Mouse (Mus musculus) lung, embryonic 16.5 days (tissue): ENCODE results near the gene Hspg2. TPM values are rescaled to one million over a fixed set of nuclear protein-coding genes. Genes with fewer than 3 reads are reported as not detected.

Experiments
- ATAC-seq: fragments of 200-750 bp; cut with Nextera tagmentation; 2 replicates; pipeline ENCODE4 v1.8.0; 2017; ENCODE audit warnings: low read depth, mild to moderate bottlenecking, moderate library complexity
- H3K27ac ChIP-seq: fragments of 300-500 bp; sonication (generic); 2 replicates; pipeline ENCODE4 v1.5.1; 2014; ENCODE audit warnings: mild to moderate bottlenecking, control low read depth, low read length
- H3K27me3 ChIP-seq: fragments of 300-500 bp; sonication (generic); 2 replicates; pipeline ENCODE4 v1.6.1; 2014; ENCODE audit warnings: low read depth, low read length, mixed read lengths; ENCODE audit not compliant: control insufficient read depth, insufficient read depth
- H3K36me3 ChIP-seq: fragments of 300-500 bp; sonication (generic); 2 replicates; pipeline ENCODE4 v1.6.1; 2014; ENCODE audit warnings: low read length; ENCODE audit not compliant: control insufficient read depth, insufficient read depth
- H3K4me1 ChIP-seq: fragments of 300-500 bp; sonication (generic); replicated peaks from 2 replicates; pipeline ENCODE4 v1.6.1; 2014; ENCODE audit warnings: low read length, mixed read lengths; ENCODE audit not compliant: control insufficient read depth, insufficient read depth
- H3K4me2 ChIP-seq: fragments of 300-500 bp; sonication (generic); 2 replicates; pipeline ENCODE4 v1.6.1; 2014; ENCODE audit warnings: low read depth, low read length, control low read depth
- H3K4me3 ChIP-seq: fragments of 300-500 bp; sonication (generic); 2 replicates; pipeline ENCODE4 v1.5.1; 2014; ENCODE audit warnings: mild to moderate bottlenecking, low read length, control low read depth
- H3K9ac ChIP-seq: fragments of 300-500 bp; sonication (generic); 2 replicates; pipeline ENCODE4 v1.6.1; 2014; ENCODE audit warnings: low read length, control low read depth
- H3K9me3 ChIP-seq: fragments of 300-500 bp; sonication (generic); 2 replicates; pipeline ENCODE4 v1.6.1; 2016; ENCODE audit warnings: low read length; ENCODE audit not compliant: control insufficient read depth
- WGBS: fragments of 180-500 bp; shearing (Covaris S2); extraction: QIAGEN DNeasy Blood & Tissue Kit; methylation state at CpG from one replicate; pipeline ENCODE4 v1.1.7; 2014; 5-methylcytosine and 5-hydroxymethylcytosine counted together
- microRNA-seq: library from miRNA; unstranded; fragments of <30 nt; microRNA quantifications from one replicate; pipeline ENCODE4, GENCODE M21; 2016
- polyA plus RNA-seq: library from polyadenylated mRNA; unstranded; fragments of >200 nt; fragmentation: Nextera tagmentation; extraction: Ambion mirVana; gene quantifications from 2 replicates; pipeline ENCODE4 v1.2.1, GENCODE M21; 2015

The Hspg2 gene
- polyA plus RNA-seq, 1 experiment from 2014 or later = 35.2 TPM

DNA sequence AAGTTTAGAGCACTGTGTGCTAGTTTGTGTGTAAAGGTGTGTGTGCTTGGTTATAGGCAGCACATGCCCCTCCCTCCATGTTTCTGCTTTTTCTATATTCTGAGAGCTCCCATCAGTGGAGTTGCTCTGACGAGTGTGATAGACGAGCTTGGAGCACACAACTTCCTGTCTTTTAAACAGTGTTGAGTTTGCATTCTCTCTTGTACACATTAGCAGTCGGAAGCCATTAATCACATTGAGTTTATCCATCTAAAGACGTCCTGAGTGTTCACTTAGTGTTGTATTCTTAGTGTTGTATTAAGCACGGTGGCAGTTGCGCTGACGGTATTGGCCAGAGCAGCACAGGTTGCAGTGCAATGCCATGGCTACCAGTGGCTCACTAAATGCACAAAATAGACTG lies 140.7 kb downstream of the Hspg2 start:
- 34% methylated on average over 7 of the region's 7 CpGs for WGBS
- no peaks in the 10 kb centered on the region for H3K9me3 ChIP-seq
- H3K4me1 ChIP-seq = peaks cover 4% of the 10 kb centered on the region; the same call in 1 of the 2 replicates
- no peak overlapping the region for H3K9ac ChIP-seq
- no peak overlapping the region for H3K27ac ChIP-seq
- H3K4me3 ChIP-seq = no peak overlapping the region
- H3K27me3 ChIP-seq = no peaks in the 10 kb centered on the region
- no peak overlapping the region for H3K4me2 ChIP-seq
- ATAC-seq = peak; percentile 20; the same call in 1 of the 2 replicates
- peaks cover 50% of the 10 kb centered on the region for H3K36me3 ChIP-seq

DNA sequence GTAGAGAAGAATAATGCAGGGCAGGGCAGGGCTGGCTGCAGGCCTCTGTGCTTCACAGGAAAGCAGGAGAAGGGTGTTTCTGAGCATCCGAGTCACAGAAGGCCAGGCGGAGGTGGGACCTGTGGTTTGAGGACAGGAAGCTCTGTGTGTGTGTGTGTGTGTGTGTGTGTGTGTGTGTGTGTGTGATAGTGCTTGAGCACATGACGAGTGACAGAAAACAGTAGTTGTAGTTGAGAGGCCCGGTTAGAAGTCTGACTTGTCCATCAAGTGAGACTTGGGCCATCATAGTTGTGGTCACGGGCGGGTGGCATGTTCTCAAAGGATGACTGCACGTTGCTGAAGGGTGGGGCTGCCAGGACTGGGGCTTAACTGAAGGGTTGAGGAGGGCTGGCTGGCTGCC lies 141.1 kb downstream of the Hspg2 start:
- no peaks in the 10 kb centered on the region for H3K9me3 ChIP-seq
- peaks cover 53% of the 10 kb centered on the region for H3K36me3 ChIP-seq
- no peak overlapping the region for H3K4me3 ChIP-seq
- WGBS = 67% methylated on average over 7 of the region's 7 CpGs
- no peak overlapping the region for H3K27ac ChIP-seq
- ATAC-seq = no peak
- no peak overlapping the region for H3K4me2 ChIP-seq
- H3K4me1 ChIP-seq = peaks cover 4% of the 10 kb centered on the region; the same call in 1 of the 2 replicates
- no peak overlapping the region for H3K9ac ChIP-seq
- no peaks in the 10 kb centered on the region for H3K27me3 ChIP-seq

DNA sequence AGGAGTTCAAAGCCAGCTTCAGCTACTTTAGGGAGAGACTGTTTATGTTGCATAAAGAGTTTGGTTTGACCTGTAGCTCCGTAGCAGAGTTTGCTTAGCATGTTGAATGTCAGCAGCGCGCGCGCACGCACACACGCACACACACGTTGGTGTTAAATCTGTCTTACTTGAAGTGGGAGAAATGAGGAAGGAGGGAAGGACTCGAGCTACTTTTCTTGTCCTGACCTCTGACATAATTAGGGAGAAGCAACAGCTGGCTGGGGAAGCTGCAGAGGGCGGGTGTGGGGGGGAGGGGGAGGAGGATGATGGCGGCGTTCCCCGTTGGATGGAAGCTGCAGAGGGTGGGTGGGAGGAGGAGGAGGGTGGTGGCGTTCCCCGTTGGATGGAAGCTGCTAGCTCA lies 141.7 kb downstream of the Hspg2 start:
- Histone ChIP-seq H3K4me2 (no peak overlapping the region), H3K27ac (no peak overlapping the region), H3K4me3 (no peak overlapping the region), H3K9me3 (no peaks in the 10 kb centered on the region), H3K27me3 (no peaks in the 10 kb centered on the region), H3K4me1 (peaks cover 4% of the 10 kb centered on the region; the same call in 1 of the 2 replicates), H3K36me3 (peaks cover 55% of the 10 kb centered on the region), H3K9ac (no peak overlapping the region)
- ATAC-seq = no peak
- 69% methylated on average over 15 of the region's 15 CpGs for WGBS

Small RNA genes lying within 50 kb of the gene (microRNA-seq; reads per million reads assigned to microRNA genes)
- 0.79 reads per million for gene Mir7018

Other genes starting within 250 kb of the Hspg2 start
- 0.48 and 0.62 TPM in 2 replicates for gene Wnt4, start 191.3 kb upstream of the Hspg2 start, polyA plus RNA-seq
- 699 and 707 TPM in 2 replicates for gene Cdc42, start 111.0 kb upstream of the Hspg2 start, polyA plus RNA-seq
- not detected in 2 replicates for gene Cela3a, start 59.0 kb upstream of the Hspg2 start, polyA plus RNA-seq
- not detected in 2 replicates for gene Cela3b, start 38.2 kb upstream of the Hspg2 start, polyA plus RNA-seq
- gene 1700013G24Rik, start 15.5 kb upstream of the Hspg2 start, polyA plus RNA-seq = not detected in 2 replicates
- gene Ldlrad2, start 105.8 kb downstream of the Hspg2 start, polyA plus RNA-seq = 1.2 TPM in 1 of 2 replicates, not detected in the other
- 54.3 and 57.8 TPM in 2 replicates for gene Usp48, start 125.0 kb downstream of the Hspg2 start, polyA plus RNA-seq
- gene Rap1gap, start 196.0 kb downstream of the Hspg2 start, polyA plus RNA-seq = 8.7 and 14.0 TPM in 2 replicates